Mouse (Mus musculus) midbrain, embryonic 14.5 days (tissue): ENCODE results near the gene Zfand6. TPM values are rescaled to one million over a fixed set of nuclear protein-coding genes. Genes with fewer than 3 reads are reported as not detected.

Experiments used
- ATAC-seq: fragments of 200-750 bp; cut with Nextera tagmentation; 2 replicates; pipeline ENCODE4 v1.8.0; 2017; ENCODE audit warnings: moderate number of reproducible peaks, moderate library complexity; ENCODE audit not compliant: low FRiP score, low TSS enrichment
- DNase-seq: peaks from one replicate; pipeline ENCODE4 v3.0.0-alpha.2; 2015
- H3K27ac ChIP-seq: fragments of 300-500 bp; sonication (generic); replicated peaks from 2 replicates; pipeline ENCODE4 v1.5.1; 2014; ENCODE audit warnings: mild to moderate bottlenecking, low read depth, low read length, moderate library complexity
- H3K27me3 ChIP-seq: fragments of 300-500 bp; sonication (generic); 2 replicates; pipeline ENCODE4 v1.6.1; 2014; ENCODE audit warnings: low read length, control low read depth, mixed read lengths; ENCODE audit not compliant: control insufficient read depth, insufficient read depth
- H3K36me3 ChIP-seq: fragments of 300-500 bp; sonication (generic); 2 replicates; pipeline ENCODE4 v1.6.1; 2014; ENCODE audit warnings: low read length, control low read depth; ENCODE audit not compliant: control insufficient read depth, insufficient read depth
- H3K4me1 ChIP-seq: fragments of 300-500 bp; sonication (generic); 2 replicates; pipeline ENCODE4 v1.6.1; 2014; ENCODE audit warnings: mild to moderate bottlenecking, antibody characterized with exemption, low read length, control low read depth; ENCODE audit not compliant: control insufficient read depth, insufficient read depth
- H3K4me2 ChIP-seq: fragments of 300-500 bp; sonication (generic); 2 replicates; pipeline ENCODE4 v1.6.1; 2014; ENCODE audit warnings: mild to moderate bottlenecking, low read length, moderate library complexity
- H3K4me3 ChIP-seq: fragments of 300-500 bp; sonication (generic); replicated peaks from 2 replicates; pipeline ENCODE4 v1.5.1; 2014; ENCODE audit warnings: low read depth, low read length
- H3K9ac ChIP-seq: fragments of 300-500 bp; sonication (generic); replicated peaks from 2 replicates; pipeline ENCODE4 v1.6.1; 2014; ENCODE audit warnings: mild to moderate bottlenecking, low read length, moderate library complexity
- H3K9me3 ChIP-seq: fragments of 300-500 bp; sonication (generic); 2 replicates; pipeline ENCODE4 v1.6.1; 2016; ENCODE audit warnings: low read length, control low read depth, mixed read lengths; ENCODE audit not compliant: control insufficient read depth
- WGBS: fragments of 180-500 bp; shearing (Covaris S2); extraction: QIAGEN DNeasy Blood & Tissue Kit; methylation state at CpG from one replicate; pipeline ENCODE4 v1.1.7; 2014; 5-methylcytosine and 5-hydroxymethylcytosine counted together
- polyA plus RNA-seq: library from polyadenylated mRNA; unstranded; fragments of >200 nt; fragmentation: Nextera tagmentation; extraction: Ambion mirVana; gene quantifications from 2 replicates; pipeline ENCODE4 v1.2.1, GENCODE M21; 2014

The Zfand6 gene
- polyA plus RNA-seq, 1 experiment from 2014 or later: 206 TPM

DNA sequence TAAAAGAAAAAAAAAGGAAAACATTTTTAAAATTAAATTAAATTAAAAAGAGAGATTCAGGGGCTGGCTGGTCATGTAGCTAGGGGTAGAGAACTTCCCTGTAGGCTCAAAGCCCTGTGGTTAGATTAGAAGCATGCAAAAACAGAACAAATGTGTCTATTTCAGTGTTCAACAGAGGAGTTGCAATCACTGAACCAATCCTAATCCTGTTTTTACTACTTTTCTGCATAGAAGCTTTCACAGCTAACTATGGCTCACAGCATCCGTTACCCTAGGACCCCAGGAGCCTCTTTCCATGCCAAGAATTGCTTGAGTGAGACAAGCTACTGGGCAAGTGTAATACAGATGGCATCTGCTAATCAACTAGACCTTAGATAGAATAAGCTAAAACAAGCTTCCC lies 16.7 kb downstream of the Zfand6 start:
- H3K9me3 ChIP-seq: no peaks in the 10 kb centered on the region
- H3K27me3 ChIP-seq: no peaks in the 10 kb centered on the region
- no peaks in the 10 kb centered on the region for H3K36me3 ChIP-seq
- H3K4me3 ChIP-seq: no peak overlapping the region
- H3K27ac ChIP-seq: no peak overlapping the region
- 35% methylated on average over 1 of the region's 1 CpGs for WGBS
- no peak for ATAC-seq
- no peak overlapping the region for H3K9ac ChIP-seq
- peaks cover 7% of the 10 kb centered on the region; the same call in 1 of the 2 replicates for H3K4me1 ChIP-seq
- DNase-seq: peak; percentile 34
- no peak overlapping the region for H3K4me2 ChIP-seq

DNA sequence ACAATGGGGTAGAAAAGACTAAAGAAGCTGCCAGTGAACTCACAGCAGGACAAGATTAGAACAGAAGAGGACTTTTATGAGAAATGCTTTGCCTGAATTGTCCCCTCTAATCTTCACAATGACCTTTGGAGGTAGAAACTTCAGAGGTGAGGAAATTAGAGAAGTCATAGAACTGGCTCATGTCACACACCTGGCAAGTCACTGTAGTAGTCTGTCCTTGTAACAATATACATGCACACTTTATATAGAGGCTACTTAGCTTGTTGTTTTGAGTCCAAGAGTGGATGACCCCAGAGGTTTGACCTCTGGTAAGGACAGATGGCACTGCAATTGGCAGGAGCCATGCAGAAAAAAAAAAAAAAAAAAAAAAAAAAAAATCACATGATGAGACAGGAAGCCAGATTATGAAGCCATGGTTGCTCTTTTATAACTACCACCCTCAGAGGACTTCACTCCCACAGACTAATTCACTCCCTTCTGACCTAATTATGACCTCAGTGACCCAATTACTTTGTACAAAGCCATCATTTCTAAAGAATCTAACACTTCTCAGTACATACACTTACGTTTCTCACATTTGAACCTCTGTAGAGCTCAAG lies 20.1 kb downstream of the Zfand6 start:
- H3K27ac ChIP-seq: no peak overlapping the region
- no peak for DNase-seq
- ATAC-seq: no peak

DNA sequence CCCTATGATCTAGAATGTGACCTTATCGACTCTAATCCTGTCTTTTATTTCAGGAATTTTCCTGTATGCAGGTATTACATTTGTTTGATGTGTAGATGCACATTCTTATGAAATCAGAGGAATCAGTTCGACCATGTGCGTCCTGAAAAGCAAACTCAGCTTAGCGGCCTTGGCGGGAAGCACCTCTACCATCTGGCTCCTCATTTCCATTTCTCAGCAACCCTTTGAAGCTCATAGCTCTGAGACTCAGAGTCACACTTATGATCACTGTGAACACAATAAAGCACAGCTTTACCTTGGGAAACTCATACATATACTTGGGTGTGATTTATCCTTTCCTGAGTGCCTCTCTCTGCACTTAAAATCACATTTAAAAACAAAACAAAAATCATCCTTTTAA lies 21.8 kb downstream of the Zfand6 start:
- Histone ChIP-seq H3K4me1 (peaks cover 3% of the 10 kb centered on the region; the same call in 1 of the 2 replicates), H3K27ac (no peak overlapping the region), H3K27me3 (no peaks in the 10 kb centered on the region), H3K4me2 (no peak overlapping the region), H3K4me3 (no peak overlapping the region), H3K9me3 (no peaks in the 10 kb centered on the region), H3K36me3 (no peaks in the 10 kb centered on the region), H3K9ac (no peak overlapping the region)
- no peak; the same call in 1 of the 2 replicates for ATAC-seq
- WGBS: 53% methylated on average over 5 of the region's 5 CpGs
- peak; percentile 16 for DNase-seq

More for the DNA sequence above, 20.1 kb downstream of the Zfand6 start:
- no peak overlapping the region for H3K9ac ChIP-seq
- H3K4me3 ChIP-seq: no peak overlapping the region
- H3K36me3 ChIP-seq: no peaks in the 10 kb centered on the region
- no peak overlapping the region for H3K4me2 ChIP-seq
- 42% methylated on average over 1 of the region's 1 CpGs for WGBS
- no peaks in the 10 kb centered on the region for H3K27me3 ChIP-seq
- no peaks in the 10 kb centered on the region for H3K9me3 ChIP-seq
- peaks cover 3% of the 10 kb centered on the region; the same call in 1 of the 2 replicates for H3K4me1 ChIP-seq

DNA sequence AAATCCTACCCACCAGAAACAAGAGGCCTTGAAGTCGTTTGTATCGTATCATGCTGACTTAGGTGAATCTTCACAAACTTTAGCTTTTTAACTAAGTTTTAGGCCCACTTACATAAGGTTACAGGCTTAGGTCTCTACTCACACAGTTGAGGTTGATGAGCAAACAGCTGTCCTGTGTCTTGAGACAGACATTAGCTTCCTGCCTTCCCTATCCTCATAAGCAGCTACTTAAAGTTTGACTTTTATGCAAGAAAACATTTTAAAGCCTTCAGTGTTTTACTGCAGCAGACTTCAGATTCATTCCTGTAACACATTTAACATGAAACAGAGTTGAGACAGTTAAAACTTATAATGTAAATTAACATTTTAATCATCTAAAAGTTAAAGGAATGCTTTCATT lies 37.0 kb downstream of the Zfand6 start:
- no peaks in the 10 kb centered on the region for H3K27me3 ChIP-seq
- H3K4me2 ChIP-seq: no peak overlapping the region
- H3K36me3 ChIP-seq: no peaks in the 10 kb centered on the region
- WGBS: 92% methylated on average over 2 of the region's 2 CpGs
- no peaks in the 10 kb centered on the region for H3K9me3 ChIP-seq
- no peak overlapping the region for H3K9ac ChIP-seq
- DNase-seq (no peak), ATAC-seq (no peak)
- no peaks in the 10 kb centered on the region for H3K4me1 ChIP-seq
- no peak overlapping the region for H3K4me3 ChIP-seq
- H3K27ac ChIP-seq: no peak overlapping the region

DNA sequence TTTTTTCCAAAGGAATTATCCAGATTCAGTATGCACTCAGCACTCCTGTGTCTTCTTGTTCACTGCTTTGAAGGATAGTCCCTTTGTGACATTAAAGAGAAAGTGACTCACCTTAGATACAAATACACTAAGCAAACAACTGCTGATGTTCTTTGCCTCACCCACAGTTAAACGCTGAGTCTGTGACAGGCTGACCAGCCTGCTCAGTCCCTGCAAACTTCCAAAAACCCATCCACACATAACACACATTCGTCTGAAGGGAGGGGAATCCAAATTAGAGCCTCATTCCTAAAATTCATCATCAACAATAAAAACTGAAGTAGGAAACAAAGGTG lies 37.8 kb downstream of the Zfand6 start:
- ATAC-seq: no peak
- no peaks in the 10 kb centered on the region for H3K4me1 ChIP-seq
- DNase-seq: no peak
- H3K27ac ChIP-seq: no peak overlapping the region
- H3K9me3 ChIP-seq: no peaks in the 10 kb centered on the region
- no peak overlapping the region for H3K9ac ChIP-seq
- no peaks in the 10 kb centered on the region for H3K36me3 ChIP-seq
- H3K27me3 ChIP-seq: no peaks in the 10 kb centered on the region
- no peak overlapping the region for H3K4me3 ChIP-seq
- 82% methylated on average over 2 of the region's 2 CpGs for WGBS
- H3K4me2 ChIP-seq: no peak overlapping the region

DNA sequence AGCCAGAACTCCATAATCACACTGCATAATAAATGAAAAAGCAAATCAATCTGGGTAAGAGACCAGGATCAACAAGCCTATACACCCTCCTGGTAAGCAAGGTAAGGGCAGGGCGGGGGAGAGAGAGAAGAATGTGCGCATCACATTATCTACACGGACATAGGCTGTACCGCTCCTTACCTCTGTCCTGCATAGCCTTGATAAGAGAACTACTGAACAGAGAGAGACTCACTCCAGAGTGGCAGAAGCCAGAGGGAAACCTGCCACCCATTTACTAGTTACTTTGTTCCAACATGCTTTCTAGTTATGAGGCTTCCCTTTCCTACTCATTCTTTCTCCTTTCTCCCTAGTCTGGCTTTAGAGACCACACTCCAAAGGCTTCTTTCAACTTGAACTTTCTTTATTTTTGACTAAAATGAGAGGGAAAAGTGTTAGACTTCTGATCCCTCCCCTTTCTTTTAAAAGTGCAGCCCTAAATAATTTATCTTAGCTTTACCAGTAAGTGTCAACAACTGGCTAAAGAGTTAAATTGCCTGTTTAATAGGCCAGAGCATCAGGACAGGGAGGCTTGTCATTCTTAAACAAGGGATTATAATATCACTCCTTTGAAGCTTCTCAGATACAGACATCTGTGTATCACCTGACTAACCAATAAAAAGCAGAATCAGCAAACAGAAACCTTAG lies 38.3 kb downstream of the Zfand6 start:
- no peaks in the 10 kb centered on the region for H3K9me3 ChIP-seq
- no peak overlapping the region for H3K4me2 ChIP-seq

DNA sequence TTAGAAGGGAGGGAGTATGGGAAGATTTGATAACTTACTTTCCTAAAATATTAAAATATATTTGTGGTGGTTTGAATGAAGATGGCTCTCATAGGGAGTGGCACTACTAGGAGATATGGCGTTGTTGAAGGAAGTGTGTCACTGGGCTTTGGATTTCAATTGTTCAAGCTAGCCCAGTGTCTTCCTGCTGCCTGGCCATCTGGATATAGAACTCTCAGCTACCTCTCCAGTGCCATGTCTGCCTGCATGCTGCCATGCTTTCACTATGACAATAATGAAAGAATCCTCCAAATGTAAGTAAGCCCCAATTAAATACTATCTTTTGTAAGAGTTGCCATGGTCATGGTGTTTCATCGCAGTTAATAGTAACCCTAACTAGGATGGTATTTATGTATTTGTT lies 40.7 kb downstream of the Zfand6 start:
- Histone ChIP-seq H3K4me1 (no peaks in the 10 kb centered on the region), H3K27me3 (no peaks in the 10 kb centered on the region), H3K36me3 (no peaks in the 10 kb centered on the region), H3K4me2 (no peak overlapping the region), H3K9me3 (no peaks in the 10 kb centered on the region), H3K4me3 (no peak overlapping the region), H3K27ac (no peak overlapping the region), H3K9ac (no peak overlapping the region)
- ATAC-seq (no peak), DNase-seq (no peak)
- 90% methylated on average over 2 of the region's 2 CpGs for WGBS

More for the DNA sequence above, 38.3 kb downstream of the Zfand6 start:
- H3K27ac ChIP-seq: no peak overlapping the region
- WGBS: 89% methylated on average over 4 of the region's 4 CpGs
- no peak overlapping the region for H3K9ac ChIP-seq
- no peaks in the 10 kb centered on the region for H3K36me3 ChIP-seq
- no peaks in the 10 kb centered on the region for H3K27me3 ChIP-seq
- no peak overlapping the region for H3K4me3 ChIP-seq
- H3K4me1 ChIP-seq: no peaks in the 10 kb centered on the region
- no peak for ATAC-seq
- DNase-seq: no peak

DNA sequence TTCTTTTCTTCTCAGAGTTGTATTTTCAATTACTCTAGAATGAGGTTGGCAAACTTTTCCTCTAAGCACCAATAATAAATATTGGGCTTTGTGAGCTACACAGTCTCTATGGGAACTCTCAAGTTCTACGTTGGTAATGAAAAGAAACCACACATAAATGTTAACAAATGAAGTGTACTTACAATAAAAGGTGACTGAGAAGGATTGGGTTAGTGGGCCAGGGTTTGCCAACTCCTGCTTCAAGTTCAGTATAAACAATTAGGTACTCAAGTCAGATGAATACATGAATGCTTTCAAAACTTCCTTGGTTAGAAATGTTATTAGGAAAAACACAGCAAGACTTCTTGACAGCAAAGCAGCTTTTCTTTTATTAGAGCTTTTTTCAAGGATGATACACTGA lies 43.5 kb downstream of the Zfand6 start:
- DNase-seq (no peak), ATAC-seq (no peak)
- no peaks in the 10 kb centered on the region for H3K4me1 ChIP-seq
- H3K4me3 ChIP-seq: no peak overlapping the region
- no peaks in the 10 kb centered on the region for H3K27me3 ChIP-seq
- no peak overlapping the region for H3K4me2 ChIP-seq
- H3K27ac ChIP-seq: no peak overlapping the region
- no peaks in the 10 kb centered on the region for H3K36me3 ChIP-seq
- no peaks in the 10 kb centered on the region for H3K9me3 ChIP-seq
- H3K9ac ChIP-seq: no peak overlapping the region
- 72% methylated on average over 1 of the region's 1 CpGs for WGBS
